Mouse (Mus musculus) lung, postnatal 0 days (tissue): ENCODE measurements around the gene Gtf2a1l.

Source experiments
- CTCF ChIP-seq: IDR thresholded peaks from 2 replicates; pipeline ENCODE4 v1.5.1; 2016; ENCODE audit warnings: antibody characterized with exemption, mild to moderate bottlenecking
- EP300 ChIP-seq: IDR thresholded peaks from 2 replicates; pipeline ENCODE4 v1.6.1; 2016; ENCODE audit warnings: antibody characterized with exemption, mild to moderate bottlenecking, control low read depth

GRCm38 (mm10) chr17:88625931-88626330, 42.5 kb upstream of the Gtf2a1l start:
- TF ChIP-seq CTCF: no peak
- no peak for TF ChIP-seq EP300
